Mouse (Mus musculus): Measurements from ENCODE around the gene Spats2. TPM values are rescaled to one million over a fixed set of nuclear protein-coding genes. Genes with fewer than 3 reads are reported as not detected.

Gene Spats2
- total RNA-seq, 2 experiments from 2014 or later: 2.6 TPM; not detected in 1

DNA sequence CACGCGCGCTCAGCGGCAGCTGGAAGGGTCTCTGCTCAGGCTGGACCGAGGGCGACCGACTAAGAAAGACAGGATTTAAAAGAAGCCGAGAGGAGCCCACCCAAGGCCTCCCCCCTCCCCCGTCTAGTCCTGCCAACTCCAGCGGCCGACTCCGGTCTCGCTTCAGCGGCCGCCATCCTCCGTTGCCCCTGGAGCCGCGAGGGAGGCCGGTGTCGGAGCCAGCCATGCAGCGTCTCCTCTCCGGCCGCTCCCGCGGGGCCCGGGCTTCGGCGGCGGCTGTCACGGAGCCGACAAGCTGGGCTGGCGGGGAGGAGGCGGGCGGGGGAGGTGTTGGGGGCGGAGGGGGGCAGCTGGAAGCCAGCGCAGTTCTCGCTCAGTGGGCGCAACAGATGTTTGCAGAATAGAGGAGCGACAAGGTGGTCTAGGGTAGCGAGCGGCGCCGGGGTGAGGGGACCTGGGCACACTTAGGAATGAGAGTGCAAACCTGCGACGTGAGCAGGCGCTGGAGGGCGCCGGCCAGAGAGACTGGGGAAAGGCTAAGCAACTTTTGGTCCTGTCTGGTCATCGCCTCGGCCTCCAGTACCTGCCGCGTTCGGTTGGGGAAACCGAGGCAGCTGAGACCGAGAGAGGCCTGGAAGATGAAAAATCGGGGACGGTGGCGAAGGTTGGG, 28.8 kb upstream of the Spats2 start:
- ATAC-seq (replicated peaks; ENCODE audit: low FRiP score, poor library complexity, severe bottlenecking): no peak

GRCm38 (mm10) chr15:99097840-99098492, 27.8 kb upstream of the Spats2 start:
- ATAC-seq (replicated peaks; ENCODE audit: low FRiP score, poor library complexity, severe bottlenecking): no peak

GRCm38 (mm10) chr15:99098493-99098861, 27.2 kb upstream of the Spats2 start:
- ATAC-seq (replicated peaks; ENCODE audit: low FRiP score, poor library complexity, severe bottlenecking): no peak

DNA sequence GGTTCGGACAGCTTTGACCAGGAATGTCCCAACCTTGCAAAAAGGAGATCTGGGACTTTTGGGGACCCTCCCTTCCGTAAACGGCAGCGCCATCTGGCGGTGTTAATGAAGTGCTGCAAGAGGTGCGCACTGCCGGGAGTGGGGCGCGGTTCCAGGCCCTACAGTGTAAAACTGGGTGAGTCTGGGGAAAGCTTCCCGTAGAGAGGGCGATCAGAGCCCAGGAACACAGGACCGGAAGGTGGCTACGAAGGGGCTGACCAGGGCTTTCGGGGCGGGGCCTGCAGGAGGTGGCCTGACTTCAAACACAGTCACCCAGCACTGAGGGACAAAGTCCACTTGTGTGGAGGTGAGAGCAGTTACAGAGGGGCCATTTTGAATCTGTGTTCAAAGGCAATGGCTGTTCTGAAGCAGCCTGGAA, 26.6 kb upstream of the Spats2 start:
- peak; percentile 45; the same call in 1 of the 2 replicates for ATAC-seq (replicated peaks; ENCODE audit: low FRiP score, poor library complexity, severe bottlenecking)

DNA sequence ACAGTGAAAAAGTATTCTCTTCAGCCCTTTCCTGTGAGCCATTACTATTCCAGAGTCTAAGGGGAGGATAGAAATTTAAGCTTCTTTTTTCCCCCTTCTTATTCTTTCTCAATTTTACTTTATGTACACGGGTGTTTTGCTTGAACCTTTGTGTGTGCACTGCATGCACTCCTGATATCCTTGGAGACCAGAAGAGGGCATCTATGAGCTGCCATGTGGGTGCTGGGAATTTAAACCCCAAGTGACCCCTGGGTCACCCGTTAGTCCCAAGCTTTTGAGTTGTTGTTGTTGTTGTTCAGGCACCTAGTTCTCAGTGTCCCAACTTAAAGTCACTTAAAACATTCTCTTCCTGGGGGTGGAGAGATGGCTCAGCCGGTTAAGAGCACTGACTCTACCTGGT, 25.7 kb upstream of the Spats2 start:
- no peak for ATAC-seq (replicated peaks; ENCODE audit: low FRiP score, poor library complexity, severe bottlenecking)

- no peak for ATAC-seq (replicated peaks; ENCODE audit: low FRiP score, poor library complexity, severe bottlenecking)
Measured at GRCm38 (mm10) chr15:99105238-99105637, 20.5 kb upstream of the Spats2 start.

- no peak for ATAC-seq (replicated peaks; ENCODE audit: low FRiP score, poor library complexity, severe bottlenecking)
Measured at GRCm38 (mm10) chr15:99107866-99108265, 17.9 kb upstream of the Spats2 start.

GRCm38 (mm10) chr15:99111139-99111538, 14.6 kb upstream of the Spats2 start:
- no peak for ATAC-seq (replicated peaks; ENCODE audit: low FRiP score, poor library complexity, severe bottlenecking)

GRCm38 (mm10) chr15:99111809-99112208, 13.9 kb upstream of the Spats2 start:
- no peak for ATAC-seq (replicated peaks; ENCODE audit: low FRiP score, poor library complexity, severe bottlenecking)

- no peak for ATAC-seq (replicated peaks; ENCODE audit: low FRiP score, poor library complexity, severe bottlenecking)
Measured at GRCm38 (mm10) chr15:99112843-99113395, 12.8 kb upstream of the Spats2 start.

- ATAC-seq (replicated peaks; ENCODE audit: low FRiP score, poor library complexity, severe bottlenecking): no peak
Measured at GRCm38 (mm10) chr15:99113396-99113975, 12.2 kb upstream of the Spats2 start.

- no peak for ATAC-seq (replicated peaks; ENCODE audit: low FRiP score, poor library complexity, severe bottlenecking)
Measured at GRCm38 (mm10) chr15:99114312-99115064, 11.2 kb upstream of the Spats2 start.

GRCm38 (mm10) chr15:99115065-99115423, 10.7 kb upstream of the Spats2 start:
- ATAC-seq (replicated peaks; ENCODE audit: low FRiP score, poor library complexity, severe bottlenecking): no peak

- no peak for ATAC-seq (replicated peaks; ENCODE audit: low FRiP score, poor library complexity, severe bottlenecking)
Measured at GRCm38 (mm10) chr15:99116539-99116938, 9.2 kb upstream of the Spats2 start.

GRCm38 (mm10) chr15:99120814-99121213, 4.9 kb upstream of the Spats2 start:
- no peak for ATAC-seq (replicated peaks; ENCODE audit: low FRiP score, poor library complexity, severe bottlenecking)

DNA sequence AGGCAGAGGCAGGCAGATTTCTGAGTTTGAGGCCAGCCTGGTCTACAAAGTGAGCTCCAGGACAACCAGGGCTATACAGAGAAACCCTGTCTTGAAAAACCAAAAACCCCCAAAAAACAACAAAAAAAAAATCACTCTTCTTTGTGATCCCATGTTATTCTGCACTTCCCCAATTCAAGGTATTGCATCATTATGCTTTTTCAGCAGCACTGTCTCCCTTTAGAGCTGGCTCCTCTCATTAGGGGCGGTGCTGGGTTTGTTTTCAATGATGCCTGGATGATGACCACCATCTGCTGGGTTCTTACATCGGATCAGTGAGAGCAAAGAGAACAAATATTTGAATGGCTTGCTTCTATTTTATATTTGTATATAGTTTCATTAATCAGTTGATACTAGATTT, 3.1 kb upstream of the Spats2 start:
- no peak for ATAC-seq (replicated peaks; ENCODE audit: low FRiP score, poor library complexity, severe bottlenecking)

DNA sequence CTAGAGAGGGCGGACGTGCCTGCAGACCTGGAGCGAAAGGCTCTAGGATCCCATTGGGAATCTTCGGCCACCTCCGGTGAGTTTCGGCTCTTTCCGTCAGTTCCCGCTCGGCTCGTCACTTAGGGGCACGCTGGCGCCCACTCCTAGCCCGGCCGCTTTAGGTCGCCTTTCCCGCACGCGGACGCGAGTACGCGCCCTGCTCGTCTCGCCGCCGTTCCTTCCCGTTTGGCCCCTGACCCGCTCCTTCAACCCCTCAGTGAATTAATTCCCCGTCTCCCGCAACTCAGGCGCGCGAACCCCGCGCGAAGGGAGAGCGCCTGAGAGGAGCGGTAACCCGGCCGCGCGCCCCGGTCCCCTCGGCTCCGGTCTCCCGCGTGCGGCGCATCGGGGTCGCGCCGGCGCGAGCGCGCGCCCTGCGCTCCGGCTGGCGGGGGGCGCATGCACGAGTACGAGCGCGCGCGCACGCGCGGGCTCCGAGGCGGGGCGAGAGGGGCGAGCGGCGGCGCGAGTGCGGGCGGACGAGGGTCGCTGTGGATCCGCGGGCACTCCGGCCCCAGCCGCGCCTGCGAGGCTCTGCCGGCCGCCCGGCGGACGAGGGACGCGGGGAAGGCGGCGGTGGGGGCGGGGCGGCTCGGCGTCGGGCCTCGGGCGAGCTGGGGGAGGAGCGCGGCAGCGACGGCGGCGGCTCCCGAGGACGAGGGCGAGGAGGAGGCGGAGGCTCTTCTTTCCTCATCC, 532 bp downstream of the Spats2 start:
- no peak for ATAC-seq (replicated peaks; ENCODE audit: low FRiP score, poor library complexity, severe bottlenecking)

DNA sequence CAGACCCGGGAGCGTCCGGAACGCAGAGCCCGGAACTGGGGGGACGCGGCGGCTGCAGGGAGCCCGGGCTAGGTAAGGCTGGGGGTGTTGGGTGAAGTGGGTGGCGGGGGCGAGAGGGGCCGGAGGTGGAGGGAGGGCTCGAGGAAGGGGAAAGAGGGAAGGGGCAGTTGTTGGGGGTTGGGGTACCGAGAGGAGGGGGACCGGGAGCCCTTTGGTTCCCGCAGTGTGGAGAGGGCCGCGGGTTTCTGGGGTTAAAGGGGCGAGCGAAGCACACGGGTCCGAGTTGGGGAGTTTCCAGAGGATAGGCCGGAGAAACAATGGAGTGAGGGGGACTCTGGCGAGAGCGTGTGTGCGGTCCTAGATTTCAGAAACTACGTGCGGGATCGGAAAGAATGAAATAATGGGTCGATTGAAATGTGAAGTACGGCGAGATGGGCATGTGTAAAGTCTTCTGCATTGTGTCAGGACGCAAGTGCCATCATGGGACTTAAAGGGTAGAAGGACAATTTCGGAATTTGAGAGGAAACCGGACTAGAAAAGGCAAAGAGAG, 1.2 kb downstream of the Spats2 start:
- ATAC-seq (replicated peaks; ENCODE audit: low FRiP score, poor library complexity, severe bottlenecking): no peak

- no peak for ATAC-seq (replicated peaks; ENCODE audit: low FRiP score, poor library complexity, severe bottlenecking)
Measured at GRCm38 (mm10) chr15:99127851-99128522, 2.3 kb downstream of the Spats2 start.

All from erythroblast, adult 5-6 weeks (primary cell).